Comparison of ENCODE assay signal across 8 mouse cellular contexts in genomic region chr17:31705271-31706020, GRCm38 (mm10). TPM values are rescaled to one million over a fixed set of nuclear protein-coding genes. Genes with fewer than 3 reads are reported as not detected.
DNase-seq lines count a peak whose midpoint lies in the region; ATAC-seq lines count a peak whose summit lies in the region.
"Had no signal": no experiment of that assay in that cellular context is flagged by ENCODE, and none has a peak within 500 bp of the region (broad histone marks: within the 10 kb centered on the region; RNA-seq: fewer than 3 reads in every experiment).

No protein-coding gene starts in this region.

- no peak for ATAC-seq in CD4-positive, CD25-positive, alpha-beta regulatory T cell, adult 4 months

- intact Hi-C loops in heart, postnatal 36 days (cut with DNase I): no loop called here

- peak; percentile 33 for DNase-seq in layer of hippocampus, adult 11-12 months (ENCODE audit: low spot score)
- DNase-seq in layer of hippocampus, adult 9-10 months (ENCODE audit: low spot score): no peak
- peak; percentile 76 for DNase-seq in cerebellum, adult 8-10 months
- peak; percentile 35 to 45 for DNase-seq in heart, postnatal 36 days
- DNase-seq in right cerebral cortex, postnatal 36 days (ENCODE audit: low spot score in 2 of 2): peak; percentile 26 to 29
- DNase-seq in lung, postnatal 10 days: no peak

RNA-seq across cellular contexts. Expression of gene Cryaa, which starts 27.8 kb away (rescaled TPM):
- not detected for total RNA-seq in heart, postnatal 36 days (2021)
- not detected for polyA plus RNA-seq in CD4-positive, CD25-positive, alpha-beta regulatory T cell, adult 4 months (2017; shearing (Covaris generic))
- polyA plus RNA-seq: myocyte had no signal

RNA-seq across cellular contexts. Expression of gene U2af1, which starts 46.8 kb away (rescaled TPM):
- 10 to 100 TPM; 69.0 to 71.9 TPM for total RNA-seq in heart, postnatal 36 days (2021)
- polyA plus RNA-seq in CD4-positive, CD25-positive, alpha-beta regulatory T cell, adult 4 months (2017; shearing (Covaris generic)): 100 to 1,000 TPM in 1 of 2 experiments, 10 to 100 TPM in 1; 53.7 to 103 TPM

Comparison
In these comparisons a context has a peak if more than half of its experiments do, and no peak if none do; other contexts are left out.
1. DNase-seq: peak in layer of hippocampus, adult 11-12 months (single experiment), cerebellum, adult 8-10 months (single experiment), heart, postnatal 36 days (2 of 2) and right cerebral cortex, postnatal 36 days (2 of 2); none in layer of hippocampus, adult 9-10 months (single experiment) and lung, postnatal 10 days (single experiment).